Comparison of ENCODE assay signal across 7 mouse cellular contexts in the genomic region with DNA sequence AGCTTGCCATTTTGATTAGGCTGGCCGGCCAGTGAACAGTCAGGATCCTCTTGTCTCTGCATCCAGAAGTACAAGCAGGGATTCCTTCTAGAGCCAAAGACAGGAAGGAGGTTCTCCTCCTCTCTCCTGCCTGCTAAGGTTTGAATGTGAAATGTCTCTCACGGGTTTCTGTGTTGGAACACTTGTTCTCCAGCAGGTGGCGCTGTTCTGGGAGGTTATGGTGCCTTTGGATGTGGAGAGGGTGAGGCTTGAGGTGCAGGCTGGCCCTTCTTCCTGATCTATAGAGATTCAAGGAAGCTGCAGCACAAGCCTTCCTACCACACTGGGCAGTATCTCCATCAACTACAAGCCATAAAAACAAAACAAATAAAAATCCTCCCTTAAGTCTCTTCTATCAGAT.
DNase-seq lines count a peak whose midpoint lies in the region; ATAC-seq and TF ChIP-seq lines count a peak whose summit lies in the region.

No protein-coding gene starts in this region.

- in situ Hi-C loops in CH12.LX (cut with MboI; ENCODE audit: low pct_ligation_motif_present, low pct_unique_long_range_greater_than_20kb, low sequenced_read_pairs): no loop called here

- TF ChIP-seq EP300 in CH12.LX (IDR thresholded peaks at IDR 0.05; ENCODE audit: low read length): no peak

- no peak for TF ChIP-seq POLR2A in kidney, adult 2 months (IDR thresholded peaks at IDR 0.05; ENCODE audit: low read depth, low read length)
- no peak for TF ChIP-seq POLR2A in CH12.LX (IDR thresholded peaks at IDR 0.05; ENCODE audit: low read depth, low read length)

- H3K4me2 ChIP-seq in CH12.LX (ENCODE audit: insufficient read depth, low read depth, poor library complexity, severe bottlenecking): no peak overlapping the region
- H3K4me2 ChIP-seq in embryonic facial prominence, embryonic 11.5 days (ENCODE audit: low read depth, low read length): no peak overlapping the region

- no peak overlapping the region for H3K27ac ChIP-seq in kidney, adult 2 months (ENCODE audit: insufficient read depth, low read depth, low read length)
- H3K27ac ChIP-seq in CH12.LX (ENCODE audit: insufficient read depth, low read depth): no peak overlapping the region
- no peak overlapping the region for H3K27ac ChIP-seq in embryonic facial prominence, embryonic 11.5 days (replicated peaks; ENCODE audit: low read depth, low read length)

- WGBS in kidney, adult 2 months: 27% methylated on average over 3 of the region's 3 CpGs
- 21% methylated on average over 3 of the region's 3 CpGs for WGBS in embryonic facial prominence, embryonic 11.5 days

- no peak for ATAC-seq in embryonic facial prominence, embryonic 11.5 days (replicated peaks; ENCODE audit: insufficient number of reproducible peaks, low FRiP score, low TSS enrichment, low read depth)

- TF ChIP-seq RAD21 in CH12.LX (IDR thresholded peaks at IDR 0.05; ENCODE audit: low read depth, low read length): peak; percentile 52

- DNase-seq in kidney, adult 2 months: no peak
- DNase-seq in kidney, adult 11 months: no peak
- DNase-seq in A20 (ENCODE audit: low read depth, low spot score) (peak; percentile 63), CH12.LX (ENCODE audit: extremely low read depth) (peak; percentile 79)
- peak; percentile 68 for DNase-seq in embryonic facial prominence, embryonic 11.5 days (ENCODE audit: low spot score)
- DNase-seq in testis, postnatal 10 days (ENCODE audit: low spot score): peak; percentile 84
- DNase-seq in frontal cortex, postnatal 36 days (ENCODE audit: low spot score in 2 of 2): no peak

- no peaks in the 10 kb centered on the region for H3K4me1 ChIP-seq in kidney, adult 2 months (ENCODE audit: control insufficient read depth, insufficient read depth, low read length)
- H3K4me1 ChIP-seq in CH12.LX (ENCODE audit: control insufficient read depth in 1 of 2, insufficient read depth in 2 of 2): peaks cover 2 to 15% of the 10 kb centered on the region in 2 experiments; a peak in 3 of 4 replicates
- H3K4me1 ChIP-seq in embryonic facial prominence, embryonic 11.5 days (ENCODE audit: control insufficient read depth, insufficient read depth, low read length): no peaks in the 10 kb centered on the region; the same call in 1 of the 2 replicates

- H3K9ac ChIP-seq in CH12.LX (ENCODE audit: insufficient read depth, low read depth): no peak overlapping the region
- H3K9ac ChIP-seq in embryonic facial prominence, embryonic 11.5 days (replicated peaks; ENCODE audit: low read length): no peak overlapping the region

- no peak overlapping the region for H3K4me3 ChIP-seq in kidney, adult 2 months (ENCODE audit: insufficient read depth, low read depth, low read length)
- no peak overlapping the region for H3K4me3 ChIP-seq in CH12.LX (replicated peaks in 1 of 3; ENCODE audit: low read depth in 2 of 3, low read length in 2 of 3, poor library complexity in 1 of 3)
- no peak overlapping the region for H3K4me3 ChIP-seq in embryonic facial prominence, embryonic 11.5 days (ENCODE audit: low read depth, low read length)

- H3K9me3 ChIP-seq in CH12.LX (replicated peaks; ENCODE audit: low read length): no peaks in the 10 kb centered on the region
- H3K9me3 ChIP-seq in embryonic facial prominence, embryonic 11.5 days (replicated peaks; ENCODE audit: control insufficient read depth, low read length): no peaks in the 10 kb centered on the region

- no peaks in the 10 kb centered on the region for H3K36me3 ChIP-seq in kidney, adult 2 months (ENCODE audit: control insufficient read depth, insufficient read depth, low read length)
- peaks cover 17 to 22% of the 10 kb centered on the region in 2 experiments for H3K36me3 ChIP-seq in CH12.LX (replicated peaks in 1 of 2; ENCODE audit: control insufficient read depth in 1 of 2, insufficient read depth in 1 of 2, low read length in 1 of 2)
- peaks cover 7% of the 10 kb centered on the region for H3K36me3 ChIP-seq in embryonic facial prominence, embryonic 11.5 days (replicated peaks; ENCODE audit: control insufficient read depth, insufficient read depth, low read depth, low read length)

- dilution Hi-C loops in CH12.LX (cut with MboI; ENCODE audit: extremely low pct_ligation_motif_present, extremely low pct_unique_long_range_greater_than_20kb, low sequenced_read_pairs): loop anchor here (25.0 kb wide), 1 partner anchor 129 kb away; no protein-coding TSS in a partner anchor

- no peaks in the 10 kb centered on the region for H3K27me3 ChIP-seq in kidney, adult 2 months (replicated peaks; ENCODE audit: control insufficient read depth, insufficient read depth, low read length)
- H3K27me3 ChIP-seq in CH12.LX (replicated peaks): no peaks in the 10 kb centered on the region
- no peaks in the 10 kb centered on the region for H3K27me3 ChIP-seq in embryonic facial prominence, embryonic 11.5 days (ENCODE audit: control insufficient read depth, insufficient read depth, low read length)

- peak; percentile 69 for TF ChIP-seq CTCF in kidney, adult 2 months (conservative IDR thresholded peaks at IDR 0.05; ENCODE audit: insufficient read depth, insufficient read length, low read depth, low read length)
- TF ChIP-seq CTCF in CH12.LX (conservative IDR thresholded peaks at IDR 0.05 in 1 of 2, IDR thresholded peaks at IDR 0.05 in 1 of 2; ENCODE audit: low read depth in 2 of 2, low read length in 2 of 2): peak; percentile 84 to 92

- no peaks in the 10 kb centered on the region for H3K79me2 ChIP-seq in CH12.LX (replicated peaks; ENCODE audit: control insufficient read depth, extremely low read depth, insufficient read depth, poor library complexity, severe bottlenecking)

TF ChIP-seq in CH12.LX, 34 proteins besides CTCF, POLR2A, EP300 and RAD21:
- TF ChIP-seq JUND (conservative IDR thresholded peaks at IDR 0.05; ENCODE audit: low read depth, low read length) (no peak), IRF4 (IDR thresholded peaks at IDR 0.05; ENCODE audit: low read depth, low read length) (no peak), TBP (conservative IDR thresholded peaks at IDR 0.05; ENCODE audit: low read depth, low read length) (no peak), TCF12 (IDR thresholded peaks at IDR 0.05; ENCODE audit: low read depth, low read length) (no peak), BHLHE40 (IDR thresholded peaks at IDR 0.05; ENCODE audit: low read depth, low read length) (no peak), KAT2A (IDR thresholded peaks at IDR 0.05; ENCODE audit: insufficient replicate concordance, low read length) (no peak), USF1 (IDR thresholded peaks at IDR 0.05; ENCODE audit: low read depth, low read length) (no peak), ZMIZ1 (IDR thresholded peaks at IDR 0.05; ENCODE audit: low read depth, low read length) (no peak), SMC3 (IDR thresholded peaks at IDR 0.05; ENCODE audit: low read depth, low read length) (peak; percentile 64)

Comparison
In these comparisons a context has a peak if more than half of its experiments do, and no peak if none do; other contexts are left out.
1. DNase-seq: peak in A20 (single experiment), CH12.LX (single experiment), embryonic facial prominence, embryonic 11.5 days (single experiment) and testis, postnatal 10 days (single experiment); none in kidney, adult 2 months (single experiment), kidney, adult 11 months (single experiment) and frontal cortex, postnatal 36 days (0 of 2).